Mouse (Mus musculus) bone marrow macrophage, adult 2 months (primary cell): ENCODE measurements around the gene Grip1.

Source experiments
- CTCF ChIP-seq: IDR thresholded peaks from 2 replicates; pipeline ENCODE4 v1.5.1; 2012; ENCODE audit warnings: low read depth, mild to moderate bottlenecking, low read length, moderate library complexity
- POLR2A ChIP-seq: IDR thresholded peaks from 2 replicates; pipeline ENCODE4 v1.6.1; 2012; ENCODE audit warnings: mild to moderate bottlenecking, low read depth, low read length, borderline replicate concordance

DNA sequence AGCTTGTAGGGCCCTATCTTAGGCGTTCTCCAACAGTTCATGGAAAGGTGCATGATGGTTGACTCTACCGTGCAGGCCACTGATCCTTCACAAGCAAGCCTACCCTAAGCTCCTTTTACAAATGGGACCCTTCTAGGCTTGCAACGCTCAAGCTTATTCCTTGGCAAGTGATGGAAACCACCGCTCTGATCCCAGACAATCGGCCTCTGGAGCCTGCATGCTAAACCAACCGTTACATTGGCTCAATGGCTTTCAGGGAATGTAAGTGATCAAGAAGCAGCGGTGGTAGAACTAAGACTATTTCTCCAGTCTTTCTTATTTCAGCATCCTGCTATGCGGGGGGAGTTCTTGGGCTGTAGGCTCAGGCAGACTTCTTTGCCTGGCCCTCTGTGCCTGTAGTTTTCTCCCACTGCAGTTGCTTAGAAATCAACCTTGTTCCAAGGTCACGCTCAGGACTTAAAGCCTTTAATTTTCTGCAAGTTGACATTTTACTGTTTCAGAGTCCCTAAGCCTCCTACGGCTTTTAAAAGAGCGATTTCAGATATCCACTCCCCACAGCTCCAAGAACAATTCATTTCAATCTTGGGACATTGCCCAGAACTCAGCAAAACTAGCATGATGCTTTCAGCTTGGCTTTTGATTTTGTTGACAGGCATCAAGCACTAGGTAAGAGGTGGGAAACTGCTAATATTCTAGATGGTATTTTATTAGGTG lies 29.7 kb upstream of the Grip1 start:
- TF ChIP-seq CTCF, result no peak
- no peak for TF ChIP-seq POLR2A
